Mouse (Mus musculus): ENCODE data around the gene Ube4b. TPM values are rescaled to one million over a fixed set of nuclear protein-coding genes. Genes with fewer than 3 reads are reported as not detected.

The Ube4b gene
- total and polyA plus RNA-seq, 3 experiments = 28.4 to 104 (median 71.0) TPM

GRCm38 (mm10) chr4:149340680-149341079 lies 85.9 kb downstream of the Ube4b start:
- peak; percentile 27 for DNase-seq (ENCODE audit: low read depth, low spot score)

GRCm38 (mm10) chr4:149339426-149340214 lies 86.9 kb downstream of the Ube4b start:
- TF ChIP-seq USF1 (IDR thresholded peaks at IDR 0.05; ENCODE audit: low read depth, low read length) (no peak), RCOR1 (IDR thresholded peaks at IDR 0.05; ENCODE audit: low read depth, low read length) (peak; percentile 52; the same call in 1 of the 2 replicates), GATA1 (IDR thresholded peaks at IDR 0.05; ENCODE audit: low read depth, low read length) (0 out of 2 replicates have a peak, but pooled peaks have one; percentile 28)
- no peaks in the 10 kb centered on the region for H3K79me2 ChIP-seq (ENCODE audit: control insufficient read depth, insufficient read depth, low read length, poor library complexity)
- no peak overlapping the region; the same call in 1 of the 2 replicates for H3K27ac ChIP-seq (ENCODE audit: control insufficient read depth, low read depth, low read length)
- no peak overlapping the region for H3K9ac ChIP-seq (ENCODE audit: control insufficient read depth, low read depth, low read length, poor library complexity, severe bottlenecking)
- DNase-seq (ENCODE audit: low read depth, low spot score) = peak; percentile 23
- H3K9me3 ChIP-seq (replicated peaks; ENCODE audit: insufficient read depth, low read length) = no peaks in the 10 kb centered on the region
- H3K27me3 ChIP-seq (ENCODE audit: control insufficient read depth in 1 of 2, insufficient read depth in 2 of 2, low read length in 2 of 2) = no peaks in the 10 kb centered on the region
- H3K4me3 ChIP-seq (ENCODE audit: control insufficient read depth in 1 of 2, insufficient read depth in 1 of 2, low read depth in 2 of 2, low read length in 2 of 2) = no peak overlapping the region
- peaks cover 8 to 11% of the 10 kb centered on the region in 2 experiments for H3K4me1 ChIP-seq (ENCODE audit: control insufficient read depth in 1 of 2, insufficient read depth in 2 of 2, low read length in 2 of 2)
- peaks cover 4 to 8% of the 10 kb centered on the region in 2 experiments for H3K36me3 ChIP-seq (ENCODE audit: control insufficient read depth in 1 of 2, insufficient read depth in 2 of 2, low read length in 2 of 2)

More at GRCm38 (mm10) chr4:149340680-149341079, 85.9 kb downstream of the Ube4b start:
- Histone ChIP-seq H3K4me3 (ENCODE audit: control insufficient read depth in 1 of 2, insufficient read depth in 1 of 2, low read depth in 2 of 2, low read length in 2 of 2) (no peak overlapping the region), H3K79me2 (ENCODE audit: control insufficient read depth, insufficient read depth, low read length, poor library complexity) (no peaks in the 10 kb centered on the region), H3K36me3 (ENCODE audit: control insufficient read depth in 1 of 2, insufficient read depth in 2 of 2, low read length in 2 of 2) (peaks cover 4 to 8% of the 10 kb centered on the region in 2 experiments), H3K9ac (ENCODE audit: control insufficient read depth, low read depth, low read length, poor library complexity, severe bottlenecking) (no peak overlapping the region), H3K9me3 (replicated peaks; ENCODE audit: insufficient read depth, low read length) (no peaks in the 10 kb centered on the region), H3K4me1 (ENCODE audit: control insufficient read depth in 1 of 2, insufficient read depth in 2 of 2, low read length in 2 of 2) (peaks cover 8 to 11% of the 10 kb centered on the region in 2 experiments), H3K27ac (ENCODE audit: control insufficient read depth, low read depth, low read length) (no peak overlapping the region), H3K27me3 (ENCODE audit: control insufficient read depth in 1 of 2, insufficient read depth in 2 of 2, low read length in 2 of 2) (no peaks in the 10 kb centered on the region)
- TF ChIP-seq TAL1 (IDR thresholded peaks at IDR 0.05; ENCODE audit: low read length) = no peak
- no peak for TF ChIP-seq USF1 (IDR thresholded peaks at IDR 0.05; ENCODE audit: low read depth, low read length)
- TF ChIP-seq CHD2 (IDR thresholded peaks at IDR 0.05; ENCODE audit: low read length) = no peak

GRCm38 (mm10) chr4:149338137-149338536 lies 88.4 kb downstream of the Ube4b start:
- Histone ChIP-seq H3K27me3 (ENCODE audit: control insufficient read depth in 1 of 2, insufficient read depth in 2 of 2, low read length in 2 of 2) (no peaks in the 10 kb centered on the region), H3K9me3 (replicated peaks; ENCODE audit: insufficient read depth, low read length) (no peaks in the 10 kb centered on the region), H3K9ac (ENCODE audit: control insufficient read depth, low read depth, low read length, poor library complexity, severe bottlenecking) (no peak overlapping the region), H3K4me3 (ENCODE audit: control insufficient read depth in 1 of 2, insufficient read depth in 1 of 2, low read depth in 2 of 2, low read length in 2 of 2) (no peak overlapping the region), H3K27ac (ENCODE audit: control insufficient read depth, low read depth, low read length) (no peak overlapping the region), H3K36me3 (ENCODE audit: control insufficient read depth in 1 of 2, insufficient read depth in 2 of 2, low read length in 2 of 2) (peaks cover 4 to 8% of the 10 kb centered on the region in 2 experiments), H3K4me1 (ENCODE audit: control insufficient read depth in 1 of 2, insufficient read depth in 2 of 2, low read length in 2 of 2) (peaks cover 8 to 11% of the 10 kb centered on the region in 2 experiments), H3K79me2 (ENCODE audit: control insufficient read depth, insufficient read depth, low read length, poor library complexity) (no peaks in the 10 kb centered on the region)
- no peak for DNase-seq (ENCODE audit: low read depth, low spot score)
- TF ChIP-seq RCOR1 (IDR thresholded peaks at IDR 0.05; ENCODE audit: low read depth, low read length) (no peak), POLR2A (IDR thresholded peaks at IDR 0.05; ENCODE audit: control insufficient read depth in 1 of 2, insufficient read depth in 1 of 2, low read depth in 1 of 2, low read length in 2 of 2, poor library complexity in 1 of 2) (no peak), MAZ (IDR thresholded peaks at IDR 0.05; ENCODE audit: low read depth, low read length) (no peak), MEF2A (IDR thresholded peaks at IDR 0.05; ENCODE audit: extremely low read depth, insufficient replicate concordance, low read depth, low read length, poor library complexity, severe bottlenecking) (no peak), GATA1 (IDR thresholded peaks at IDR 0.05; ENCODE audit: low read depth, low read length) (no peak), JUND (IDR thresholded peaks at IDR 0.05; ENCODE audit: low read depth, low read length) (no peak), ZNF384 (IDR thresholded peaks at IDR 0.05; ENCODE audit: low read depth, low read length) (no peak), BHLHE40 (IDR thresholded peaks at IDR 0.05; ENCODE audit: borderline replicate concordance, low read depth, low read length) (no peak), MYC (IDR thresholded peaks at IDR 0.05; ENCODE audit: low read depth, low read length) (no peak), POLR2AphosphoS2 (IDR thresholded peaks at IDR 0.05; ENCODE audit: low read length) (no peak), TAL1 (IDR thresholded peaks at IDR 0.05; ENCODE audit: low read length) (no peak), TBP (IDR thresholded peaks at IDR 0.05; ENCODE audit: low read depth, low read length) (no peak), USF1 (IDR thresholded peaks at IDR 0.05; ENCODE audit: low read depth, low read length) (no peak), ELF1 (IDR thresholded peaks at IDR 0.05; ENCODE audit: low read depth, low read length) (no peak), MAX (IDR thresholded peaks at IDR 0.05; ENCODE audit: low read length) (no peak), ZC3H11A (IDR thresholded peaks at IDR 0.05; ENCODE audit: low read depth, low read length) (no peak), HCFC1 (IDR thresholded peaks at IDR 0.05; ENCODE audit: low read depth, low read length) (no peak), MAFK (IDR thresholded peaks at IDR 0.05; ENCODE audit: borderline replicate concordance, low read depth, low read length) (no peak), E2F4 (IDR thresholded peaks at IDR 0.05; ENCODE audit: borderline replicate concordance, low read depth, low read length) (no peak)

Data from MEL (cell line).